Mouse (Mus musculus) adrenal gland, postnatal 36 days (tissue): ENCODE measurements at regions not wholly inside any gene's neighbourhood (a gene's known extent, or its start where the extent isn't known, plus 50 kb on each side); places are given as distances from the start of the nearest gene placed in this dataset.

Experiments
- DNase-seq, 2 experiments: peaks; one replicate each; pipeline ENCODE4 v3.0.0; 2021; ENCODE audit warnings: mixed read lengths in 1 of 2

DNA sequence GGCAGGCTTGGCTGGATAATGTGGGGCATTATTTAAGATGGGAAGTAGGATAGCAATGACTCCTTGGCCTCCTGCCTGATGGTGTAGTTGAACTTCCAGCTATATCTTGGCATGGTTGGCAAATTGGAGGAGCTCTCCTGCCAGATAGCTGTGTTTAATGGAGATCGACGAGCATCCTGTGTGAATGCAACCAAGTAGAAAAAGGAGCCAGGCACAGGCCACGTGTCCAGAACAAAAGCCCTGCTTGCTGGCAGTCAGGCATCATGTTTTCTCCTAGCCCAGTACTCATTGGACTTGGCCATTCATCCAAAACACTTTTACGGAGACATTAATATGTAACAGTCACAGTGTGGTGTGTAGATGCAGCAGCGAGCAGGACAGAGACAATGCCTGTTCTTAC, 211.8 kb upstream of the 9630041A04Rik start:
- no peak for DNase-seq

DNA sequence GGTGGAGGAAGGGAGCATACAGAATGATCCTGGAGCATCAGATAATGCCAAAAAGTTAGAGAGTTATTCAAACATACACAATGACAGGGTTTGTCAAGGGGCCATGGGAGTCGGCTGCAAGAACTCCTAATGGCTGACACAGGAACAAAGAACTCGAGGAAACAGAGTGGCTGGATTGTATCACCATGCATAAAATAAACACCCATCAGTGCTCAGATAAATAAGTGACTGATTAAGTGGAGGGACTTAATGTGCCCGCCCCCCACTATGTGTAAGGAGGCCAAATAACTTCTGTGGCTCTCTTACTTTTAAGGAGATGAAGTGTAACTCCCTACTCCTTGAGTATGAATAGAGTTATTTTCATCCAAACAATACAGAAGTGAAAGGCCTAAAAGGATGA, 220.1 kb upstream of the 9630041A04Rik start:
- DNase-seq: no peak

DNA sequence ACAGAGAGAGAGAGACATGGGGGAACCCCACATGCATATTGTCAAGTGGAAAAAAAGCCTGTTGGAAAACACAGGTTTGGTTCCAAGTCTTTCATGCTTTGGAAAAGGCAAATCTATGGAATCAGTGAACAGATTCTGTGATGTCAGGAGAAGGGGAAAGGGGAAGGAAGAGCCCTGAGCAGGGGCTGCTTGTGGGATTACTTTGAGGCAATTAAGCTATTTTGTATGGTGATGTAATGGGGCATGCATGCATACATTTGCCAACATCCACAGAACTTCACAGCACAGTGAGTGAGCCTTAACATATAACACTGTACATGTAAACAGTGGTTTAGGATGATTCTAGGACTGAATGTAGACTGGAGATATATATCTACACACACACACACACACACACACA, 221.0 kb upstream of the 9630041A04Rik start:
- DNase-seq: no peak

DNA sequence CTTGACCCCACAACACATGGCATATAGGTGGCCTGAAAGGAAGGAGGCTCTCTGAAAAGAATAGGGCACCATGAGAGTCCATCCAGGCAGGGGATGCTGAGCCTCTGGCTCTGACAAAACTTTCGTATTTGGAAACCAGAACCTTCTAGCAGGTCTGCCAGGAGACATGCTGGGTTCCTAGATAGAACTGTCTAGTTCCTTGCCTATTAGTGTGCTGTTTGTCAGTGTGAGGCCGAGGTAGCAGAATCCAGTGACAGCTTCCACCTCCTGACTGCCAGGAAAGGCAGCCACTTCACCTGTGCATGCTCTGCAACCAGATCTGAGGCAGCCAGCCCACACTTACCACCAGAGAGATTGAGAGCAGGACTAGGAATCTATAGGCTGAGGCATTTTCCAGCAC, 245.4 kb upstream of the 9630041A04Rik start:
- DNase-seq: no peak

DNA sequence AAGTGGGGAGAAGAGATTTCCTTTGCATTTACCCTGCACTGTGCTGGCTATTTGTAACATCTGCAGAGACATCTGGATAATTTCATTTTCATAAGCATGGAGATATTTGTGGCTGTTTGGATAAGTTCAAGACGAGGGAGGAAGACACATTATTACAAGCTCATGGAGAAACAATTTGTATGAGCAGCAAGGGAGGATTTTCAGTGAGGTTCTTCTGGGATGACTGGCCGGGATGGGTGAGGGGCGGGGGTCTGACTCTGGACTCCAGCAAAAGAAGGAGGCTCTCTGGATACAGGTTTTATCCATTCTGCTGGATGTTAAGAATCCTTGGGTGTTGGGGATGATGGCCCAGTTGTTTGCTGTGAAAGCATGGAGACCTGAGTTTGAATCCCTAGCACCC, 246.5 kb upstream of the 9630041A04Rik start:
- no peak for DNase-seq

DNA sequence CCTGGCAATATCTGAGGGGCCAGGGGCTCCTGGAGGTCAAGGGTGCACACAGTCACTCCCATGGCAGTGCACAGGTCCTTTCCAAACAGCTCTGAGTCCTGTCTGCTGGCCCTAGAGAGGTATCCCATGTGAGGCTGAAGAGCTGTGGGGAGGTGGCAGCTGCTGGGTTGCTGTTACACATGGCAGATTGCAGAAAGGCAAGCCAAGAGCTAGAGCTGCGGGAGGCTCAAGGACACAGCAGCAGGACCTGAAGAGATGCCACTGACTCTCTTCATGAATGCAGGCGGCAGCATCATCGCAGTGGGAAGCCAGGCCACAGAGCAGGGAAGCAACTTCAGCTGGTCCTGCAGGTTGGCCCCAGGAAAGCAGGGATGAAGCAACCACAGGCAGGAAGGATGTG, 247.7 kb upstream of the 9630041A04Rik start:
- no peak for DNase-seq

DNA sequence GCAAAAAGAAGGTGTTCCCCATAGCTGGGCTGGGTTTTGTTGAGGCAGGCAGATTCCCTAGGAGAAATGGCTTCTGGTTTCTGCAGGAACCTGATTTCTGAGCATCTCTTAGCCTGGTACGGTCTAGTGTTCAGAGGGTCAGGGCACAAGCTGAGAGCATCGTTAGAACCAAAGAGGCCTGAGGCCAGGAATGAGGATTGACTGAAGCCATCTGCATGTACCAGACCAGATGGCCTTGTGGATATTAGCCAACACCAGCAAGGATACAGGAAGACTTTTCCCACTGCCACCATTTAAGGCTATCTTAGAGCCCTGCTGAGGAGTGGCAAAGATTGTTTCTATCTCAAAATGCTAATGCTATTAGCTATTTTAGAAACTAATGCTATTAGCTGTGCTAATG, 248.2 kb upstream of the 9630041A04Rik start:
- no peak for DNase-seq

DNA sequence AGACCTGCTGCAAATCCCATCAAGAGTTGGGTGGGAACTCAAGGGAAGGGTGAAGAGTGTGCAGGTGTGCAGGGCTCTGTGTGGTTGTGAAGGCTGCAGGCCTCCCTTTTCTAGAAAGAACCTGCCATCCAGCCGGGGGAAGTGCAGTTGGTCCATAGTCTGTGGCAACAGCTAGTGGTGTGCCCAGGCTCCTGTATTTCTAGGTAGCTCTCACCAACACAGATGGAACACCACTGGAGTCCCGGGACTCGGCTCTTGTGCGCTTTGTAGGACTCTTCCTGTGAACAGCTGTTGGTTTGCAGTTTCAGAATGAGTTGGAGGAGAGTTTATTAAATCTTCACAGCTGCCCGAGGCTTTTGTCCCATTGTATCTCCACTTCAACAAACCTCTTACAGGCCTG, 248.7 kb upstream of the 9630041A04Rik start:
- DNase-seq: no peak

DNA sequence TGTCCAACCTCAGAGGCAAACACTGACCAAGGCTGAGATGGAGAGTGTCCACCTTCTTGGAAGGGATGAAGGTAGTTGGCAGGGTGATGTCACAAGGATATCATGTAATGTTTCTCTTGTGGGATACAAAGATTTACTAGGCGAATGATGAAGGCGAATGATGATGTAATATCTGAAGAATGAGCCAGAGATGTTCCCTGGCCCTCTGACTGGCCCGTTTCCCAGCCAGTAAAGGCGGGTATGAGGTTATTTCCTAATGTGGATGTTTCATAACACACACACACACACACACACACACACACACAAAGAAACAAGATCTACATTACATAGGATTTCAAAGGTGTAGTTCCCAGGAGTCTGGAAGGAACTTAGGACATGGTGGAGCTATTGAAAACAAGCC, 249.1 kb upstream of the 9630041A04Rik start:
- DNase-seq: peak in 1 of 2 experiments; percentile 15

DNA sequence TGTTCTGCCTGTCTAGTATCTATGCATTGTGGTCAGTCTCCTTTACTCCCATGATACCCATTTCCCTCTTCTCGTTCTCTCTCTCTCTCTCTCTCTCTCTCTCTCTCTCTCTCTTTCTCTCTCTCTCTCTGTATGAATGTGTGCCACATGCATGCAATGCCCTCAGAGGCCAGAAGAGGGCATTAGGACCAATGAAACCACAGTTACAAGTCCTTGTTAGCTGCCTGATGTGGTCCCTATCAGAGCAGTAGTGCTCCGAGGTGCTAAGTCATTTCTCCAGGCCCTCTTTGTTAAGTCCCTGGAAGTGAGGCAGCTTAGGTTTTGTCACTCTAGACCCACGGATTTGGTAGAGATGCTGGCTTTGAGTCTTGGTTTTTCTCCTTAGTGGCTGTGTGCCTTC, 250.2 kb upstream of the 9630041A04Rik start:
- peak in 1 of 2 experiments; percentile 16 for DNase-seq

DNA sequence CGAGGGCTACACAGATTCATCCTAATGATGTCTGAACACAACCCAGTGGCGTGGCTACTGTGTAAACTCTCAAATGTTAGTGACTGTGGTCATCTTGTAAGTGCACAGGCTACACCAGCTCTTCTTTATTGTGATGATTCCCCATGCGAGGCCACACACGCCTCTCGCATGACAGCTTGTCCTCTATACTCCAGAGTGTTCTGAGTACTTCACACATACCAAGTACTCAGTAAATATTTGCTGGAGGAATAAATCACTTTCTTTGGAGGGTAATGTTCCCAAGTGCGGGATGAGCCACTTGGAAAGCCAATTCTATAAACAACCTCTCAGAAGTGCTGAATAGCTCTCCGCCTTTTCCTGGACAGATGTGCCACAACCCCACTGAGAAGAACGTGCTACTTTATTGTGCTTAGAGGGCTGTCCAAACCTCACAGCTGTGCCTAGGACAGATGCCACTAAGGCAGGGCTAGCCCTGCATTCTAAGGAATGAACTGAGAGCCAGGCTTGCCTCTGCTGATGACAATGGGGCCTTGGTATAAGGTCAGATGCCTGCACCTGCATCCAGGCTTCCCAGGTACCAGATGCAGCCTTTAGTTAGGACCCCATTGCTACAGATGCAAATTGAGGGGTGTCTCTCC, 250.7 kb upstream of the 9630041A04Rik start:
- DNase-seq: no peak

DNA sequence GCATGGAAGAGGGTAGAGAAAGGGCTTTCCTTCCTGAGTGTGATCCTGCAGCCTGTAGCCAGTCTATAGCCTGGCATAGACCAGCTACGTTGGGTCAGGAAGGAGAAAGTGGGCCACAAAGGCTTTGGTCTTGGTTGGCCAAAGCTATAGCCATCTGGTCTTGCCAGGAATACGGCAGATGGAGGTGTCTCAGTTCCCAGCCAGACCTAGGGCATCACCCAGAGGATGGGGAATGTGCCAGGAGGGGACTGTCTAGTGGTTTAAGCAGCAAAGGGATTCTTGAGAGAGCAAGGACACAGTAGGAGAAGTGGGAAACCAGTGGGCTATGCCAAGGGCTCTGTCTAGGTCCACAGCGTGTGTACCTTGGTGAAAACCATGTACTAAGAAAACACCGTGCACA, 251.3 kb upstream of the 9630041A04Rik start:
- no peak for DNase-seq

DNA sequence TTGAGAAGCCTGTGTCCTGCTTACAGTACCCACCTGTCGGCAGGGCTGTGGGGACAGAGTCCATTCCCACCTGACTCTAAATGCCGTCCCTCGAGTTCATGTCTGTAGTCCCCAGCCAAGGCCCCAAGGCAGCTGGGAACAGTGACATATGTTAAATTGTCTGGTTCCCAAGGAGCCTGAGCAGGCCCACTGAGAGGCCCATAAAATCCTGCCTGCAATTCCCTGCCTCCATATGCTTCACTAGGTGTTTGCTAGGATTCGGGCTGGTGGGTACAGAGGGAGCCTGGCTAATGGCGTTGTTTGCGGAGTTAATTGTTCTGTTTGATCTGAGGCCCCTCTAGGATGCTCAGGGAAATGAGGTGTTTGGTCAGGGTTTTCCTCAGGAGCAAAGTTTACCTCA, 258.8 kb upstream of the 9630041A04Rik start:
- no peak for DNase-seq

DNA sequence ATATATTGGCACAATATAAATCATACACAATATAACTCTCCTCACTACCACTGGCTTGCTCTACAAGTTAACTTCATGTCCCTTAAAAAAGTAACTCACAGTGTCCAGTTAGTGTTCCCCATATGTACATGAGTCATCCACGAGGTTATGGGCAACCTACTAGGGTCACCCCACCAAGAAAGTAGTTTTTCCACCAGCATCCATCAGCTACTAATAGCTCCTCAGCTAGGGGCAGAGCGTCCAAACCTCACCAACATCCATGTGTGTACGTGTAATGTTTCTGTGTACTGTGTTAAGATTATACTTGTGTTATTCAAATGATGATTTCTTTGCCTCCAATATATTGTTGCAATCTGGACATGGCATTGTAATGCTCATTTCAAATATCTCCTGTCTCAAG, 264.7 kb upstream of the 9630041A04Rik start:
- DNase-seq: no peak

DNA sequence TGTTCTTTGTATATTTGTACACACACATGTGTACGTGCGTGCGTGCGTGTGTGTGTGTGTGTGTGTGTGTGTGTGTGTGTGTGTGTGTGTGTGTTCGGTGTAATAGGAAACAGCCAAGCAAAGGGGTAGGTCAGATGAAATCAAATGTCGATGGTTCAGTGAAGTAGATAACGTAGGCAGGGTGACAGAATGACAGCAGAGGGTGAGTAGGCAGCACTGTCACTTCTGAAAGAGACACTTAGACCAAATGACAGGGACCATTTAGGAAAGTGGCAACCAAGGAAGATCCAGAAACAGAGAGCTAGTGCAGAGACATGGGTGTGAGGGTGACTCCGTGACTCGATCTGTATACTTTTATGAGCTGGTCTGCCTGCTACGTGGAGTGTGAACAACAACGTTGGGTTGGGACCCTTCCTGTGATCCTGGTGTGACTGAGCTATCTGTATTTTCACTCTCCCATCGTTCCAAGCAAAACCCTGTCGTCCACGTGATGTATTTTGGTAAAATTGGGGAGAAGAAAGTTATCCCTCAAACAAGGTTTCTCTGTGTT, 266.5 kb upstream of the 9630041A04Rik start:
- no peak for DNase-seq

DNA sequence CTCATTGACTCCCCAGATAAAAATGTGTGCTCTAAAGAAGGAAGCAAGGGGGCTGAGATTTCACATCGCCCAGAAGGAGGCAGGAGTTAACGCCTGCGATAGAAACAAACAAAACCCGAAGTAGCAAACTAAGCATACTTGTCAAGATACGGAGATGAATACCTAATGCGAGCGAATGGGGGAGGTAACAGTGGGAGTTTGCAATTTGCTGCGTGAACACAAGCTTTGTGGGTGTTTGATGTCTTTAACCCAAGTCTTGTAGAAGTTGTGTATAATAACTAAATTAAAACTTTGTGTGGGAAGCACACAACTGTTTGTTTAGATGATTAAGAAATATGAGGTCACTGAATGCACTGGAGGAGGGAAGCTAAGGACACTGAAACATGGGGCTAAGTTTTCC, 269.0 kb upstream of the 9630041A04Rik start:
- no peak for DNase-seq

DNA sequence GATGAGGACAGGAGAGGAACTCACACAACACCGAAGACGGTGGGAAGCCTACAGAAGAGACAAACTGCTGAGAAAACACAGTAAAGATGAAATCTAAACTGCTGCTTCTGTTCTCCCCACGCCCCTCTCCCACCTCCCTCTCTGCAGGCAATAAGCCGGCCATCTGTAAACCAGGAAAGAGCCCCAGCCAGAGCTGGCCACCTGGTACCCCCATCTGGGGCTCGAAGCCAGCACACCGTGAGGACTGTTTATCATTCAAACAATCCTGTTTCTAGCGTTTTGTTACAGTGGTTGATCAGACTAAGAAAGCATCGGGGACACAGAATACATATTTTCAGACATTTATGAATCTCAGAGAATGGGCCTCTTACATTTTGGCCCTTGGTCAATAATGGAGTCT, 270.0 kb upstream of the 9630041A04Rik start:
- no peak for DNase-seq

DNA sequence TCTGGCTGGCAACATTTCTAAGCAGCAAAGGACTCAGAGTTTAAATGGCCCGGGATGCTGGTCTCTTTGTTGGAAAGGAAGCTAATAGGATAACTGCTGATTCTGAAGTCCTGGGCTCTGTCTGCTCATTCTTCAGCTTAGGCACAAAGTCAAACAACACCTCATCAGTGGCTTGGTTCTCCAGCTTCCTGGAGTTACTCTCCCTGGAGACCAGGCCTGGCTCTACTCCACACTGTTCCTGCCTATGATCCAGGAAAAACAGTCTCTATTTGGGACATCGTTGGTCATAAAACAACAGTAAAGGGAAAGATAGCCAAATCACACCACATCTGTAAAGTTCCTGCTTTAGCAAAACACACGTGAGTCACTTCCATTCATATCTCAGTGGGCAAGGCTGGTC, 271.3 kb upstream of the 9630041A04Rik start:
- peak in 1 of 2 experiments; percentile 13 for DNase-seq

DNA sequence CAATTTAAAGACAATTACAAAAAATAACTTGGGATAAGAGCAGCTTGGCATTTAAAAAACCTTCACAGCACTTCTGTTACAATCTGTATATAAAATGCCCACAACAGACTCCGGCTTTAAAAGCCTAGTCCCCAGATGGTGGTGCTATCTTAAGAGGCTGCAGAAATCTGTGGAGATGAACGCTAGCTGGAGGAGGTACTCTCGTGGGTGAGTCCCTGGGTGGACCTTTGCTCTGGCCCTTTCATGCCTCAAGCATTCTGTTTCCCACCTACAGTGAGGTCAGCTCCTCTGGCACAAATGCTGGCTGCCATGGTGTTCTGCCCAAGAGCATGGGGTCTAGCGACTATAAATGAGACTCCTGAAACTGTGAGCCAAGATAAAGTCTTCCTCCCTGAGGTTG, 280.6 kb upstream of the 9630041A04Rik start:
- DNase-seq: no peak

DNA sequence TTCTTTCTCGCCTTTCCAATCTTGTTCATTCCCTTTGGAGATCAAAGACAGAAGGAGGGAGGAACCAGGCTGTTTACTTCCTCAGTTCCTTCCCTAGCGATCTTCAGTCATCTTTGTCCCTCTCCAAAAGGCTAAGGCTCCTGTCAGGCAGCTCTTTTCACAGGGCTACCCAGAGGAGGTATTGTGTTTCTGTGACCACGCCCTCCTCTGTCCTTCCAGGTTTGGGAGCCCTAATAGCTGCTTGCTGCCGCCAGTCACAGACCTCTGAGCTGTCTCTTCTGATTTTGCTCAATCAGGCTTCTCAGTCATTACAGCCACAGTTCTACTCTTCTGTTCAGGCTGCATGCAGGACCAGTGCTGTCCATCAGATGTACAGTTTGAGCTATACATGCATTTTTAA, 290.9 kb upstream of the 9630041A04Rik start:
- no peak for DNase-seq

DNA sequence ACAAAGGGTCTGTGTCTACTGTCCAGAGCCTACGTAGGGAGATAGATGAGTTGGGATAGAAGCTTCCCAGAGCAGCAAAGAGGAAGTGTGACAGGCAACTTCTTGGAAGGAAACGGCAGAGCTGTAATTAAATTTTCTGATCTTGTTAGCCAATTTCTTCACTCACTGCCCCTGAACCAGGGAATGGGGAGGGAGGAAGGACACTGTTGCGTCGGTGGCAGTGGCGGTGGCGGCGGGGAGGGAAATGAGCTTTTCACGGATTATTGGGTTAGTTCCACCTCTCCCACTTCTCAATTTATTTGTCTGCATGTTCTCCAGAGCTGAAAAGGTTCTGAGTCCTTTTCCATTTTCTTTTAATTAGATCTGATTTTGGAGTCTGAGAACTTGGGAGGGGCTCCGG, 298.4 kb upstream of the 9630041A04Rik start:
- DNase-seq: no peak

DNA sequence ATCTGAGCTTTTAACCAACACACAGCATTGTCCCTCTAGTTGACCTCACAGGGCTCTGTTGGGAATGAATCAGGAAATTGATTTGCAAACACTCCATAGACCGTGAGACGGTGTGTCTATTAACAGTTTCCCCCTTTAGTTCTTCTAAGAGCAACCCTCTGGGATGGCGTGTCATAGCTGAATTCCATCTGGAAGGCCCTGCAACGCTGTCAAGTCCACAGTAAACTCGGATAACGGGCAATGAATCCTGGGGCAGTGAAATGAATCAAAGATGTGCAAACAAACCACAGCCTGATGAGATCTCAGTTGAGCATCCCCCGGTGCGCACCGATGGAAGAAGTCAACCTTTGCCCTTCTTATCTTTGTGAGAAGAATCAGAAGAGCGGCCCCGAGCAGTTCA, 302.3 kb upstream of the 9630041A04Rik start:
- no peak for DNase-seq

DNA sequence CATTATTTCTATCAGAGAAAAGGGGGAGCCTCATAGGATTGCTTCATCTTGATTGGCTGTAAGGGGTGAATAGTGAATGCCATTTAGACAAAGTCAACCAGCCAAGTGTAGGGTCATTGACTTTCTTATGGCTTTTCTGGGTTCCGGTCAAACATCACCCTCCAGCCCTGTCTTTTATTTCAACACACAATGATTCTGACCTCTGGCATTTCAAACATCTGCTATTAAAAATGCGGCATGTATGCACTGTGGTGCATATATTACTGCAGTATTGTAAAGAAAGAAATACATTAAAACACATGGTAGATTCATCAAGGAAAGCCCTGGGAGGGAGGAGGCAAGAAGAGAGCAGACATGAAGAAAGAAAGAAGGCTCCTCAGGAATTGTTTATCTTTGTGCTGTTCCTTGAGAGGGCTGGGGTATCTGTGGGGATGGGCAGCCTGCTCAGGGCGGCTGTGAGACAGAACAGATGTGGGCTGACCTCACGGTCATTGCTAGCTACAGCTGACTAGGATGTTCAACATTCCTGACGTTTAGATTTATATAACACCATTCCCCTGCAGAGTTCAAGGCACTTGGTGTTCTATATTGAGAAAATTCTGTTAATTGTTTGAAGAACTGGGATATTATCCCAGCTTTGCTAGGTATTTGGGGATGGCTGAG, 303.5 kb upstream of the Ppp2r3a start:
- DNase-seq: no peak

DNA sequence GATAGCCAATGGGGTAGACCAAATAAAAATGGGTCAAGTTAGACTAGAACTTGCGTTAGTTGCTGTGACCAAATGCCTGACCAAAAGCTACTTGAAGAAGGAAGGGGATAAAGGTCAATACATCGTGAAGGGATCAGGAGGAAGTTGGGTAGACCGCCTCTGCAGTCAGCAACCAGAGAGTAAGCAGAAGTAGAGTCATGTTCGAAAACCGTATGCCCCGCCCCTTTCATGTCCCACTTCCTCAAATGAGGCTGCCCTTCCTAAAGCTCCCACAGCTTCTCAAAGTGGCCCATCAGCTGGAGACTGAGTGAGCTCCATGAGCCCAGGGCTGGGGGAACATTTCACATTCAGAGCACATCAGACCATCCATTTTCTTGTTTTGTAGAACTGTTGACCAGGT, 301.2 kb upstream of the Ppp2r3a start:
- no peak for DNase-seq
